Mouse (Mus musculus) CD8-positive naive resting alpha-beta T cell, adult 57 days (primary cell): ENCODE data around the gene Fyb. TPM values are rescaled to one million over a fixed set of nuclear protein-coding genes. Genes with fewer than 3 reads are reported as not detected.

Experiments
- total RNA-seq: library from RNA; stranded (reverse); gene quantifications from one replicate; pipeline ENCODE4 v1.2.4, GENCODE M21; 2023

Fyb gene
- total RNA-seq, result 681 TPM

DNA sequence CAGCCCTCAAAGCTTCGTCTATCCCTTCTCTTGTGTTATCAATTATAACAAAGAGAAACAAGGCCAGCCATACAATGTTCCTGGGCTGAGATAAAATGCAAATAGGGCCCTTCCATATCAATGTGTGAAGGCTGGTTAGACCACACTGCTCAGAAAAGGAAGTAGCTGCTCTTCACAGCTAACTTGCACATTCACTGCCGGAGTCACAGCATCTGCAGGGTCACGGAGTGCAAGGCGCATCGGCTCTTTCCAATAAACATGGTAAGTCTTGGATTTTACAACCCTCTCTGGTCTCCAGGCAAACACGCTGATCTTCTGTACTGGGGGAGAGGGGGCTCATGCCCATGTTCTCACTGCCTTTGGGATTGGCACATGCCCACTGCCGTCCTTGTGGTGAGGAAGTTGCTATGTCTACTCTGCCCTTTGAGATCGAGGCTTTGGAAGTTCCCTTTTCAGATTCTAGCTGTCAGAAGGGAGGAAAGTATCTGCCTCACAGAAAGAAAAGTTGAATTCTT is at the start of gene Fyb:
Gene Fyb (plus strand): TSS at position 201 of the 515 bp plus-strand sequence.

DNA sequence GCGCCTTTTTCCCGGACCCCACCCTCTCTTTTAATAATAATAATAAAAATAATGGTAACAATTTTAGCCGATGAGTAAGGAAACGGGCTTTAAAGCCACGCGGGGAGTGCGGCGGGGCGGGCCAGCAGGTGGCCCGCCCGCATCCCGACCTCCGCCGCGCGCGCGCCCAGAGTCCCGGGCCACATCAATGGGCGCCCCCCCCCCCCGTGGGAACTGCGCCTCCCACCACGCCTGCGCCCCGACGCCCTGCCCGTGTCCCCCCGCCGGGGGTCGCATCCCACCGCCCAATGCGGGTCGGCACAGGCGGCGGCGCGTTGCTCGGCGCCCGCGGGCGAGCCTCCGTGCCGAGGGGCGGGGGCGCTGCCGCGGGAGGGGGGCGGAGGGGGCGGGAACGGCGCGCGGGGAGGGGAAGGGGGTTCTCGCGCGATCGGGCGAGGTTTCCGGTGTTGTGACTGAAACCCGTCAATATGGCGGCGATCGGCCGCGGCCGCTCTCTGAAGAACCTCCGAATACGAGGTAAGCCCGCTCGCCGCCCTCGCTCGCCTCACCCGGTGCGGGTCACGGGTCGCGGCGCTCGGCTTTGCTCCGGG is 185.4 kb downstream of the Fyb start, which contains the start of gene Rictor:
Gene Rictor (plus strand): TSS at position 444 of the 590 bp plus-strand sequence.

Other genes with a start within 250 kb of the Fyb start
- gene Dab2, start 223.1 kb upstream of the Fyb start, total RNA-seq, result 1.5 TPM
- not detected for gene C9, start 77.5 kb upstream of the Fyb start, total RNA-seq
- 140 TPM for gene Rictor, start 185.5 kb downstream of the Fyb start, total RNA-seq